Mouse (Mus musculus) CH12.LX (cell line): ENCODE results near the gene Zic5. TPM values are rescaled to one million over a fixed set of nuclear protein-coding genes. Genes with fewer than 3 reads are reported as not detected.

Source experiments
- DNase-seq: peaks from one replicate; pipeline ENCODE4 v3.0.0-alpha.2; 2013; ENCODE audit errors: extremely low read depth
- H3K27ac ChIP-seq: 2 replicates; pipeline ENCODE4 v1.5.1; 2012; ENCODE audit warnings: low read depth, mild to moderate bottlenecking, control low read depth, moderate library complexity; ENCODE audit not compliant: insufficient read depth
- H3K27me3 ChIP-seq: replicated peaks from 2 replicates; pipeline ENCODE3; 2012; ENCODE audit warnings: inconsistent platforms
- H3K36me3 ChIP-seq, 2 experiments: replicated peaks in 1 of 2; 2 replicates each; pipeline versions ENCODE3 to v1.6.1; 2012; ENCODE audit warnings: inconsistent platforms in 1 of 2, low read length in 1 of 2, mild to moderate bottlenecking in 1 of 2, mixed read lengths in 1 of 2, moderate library complexity in 1 of 2; ENCODE audit not compliant: control insufficient read depth in 1 of 2, insufficient read depth in 1 of 2
- H3K4me1 ChIP-seq, 2 experiments: 2 replicates each; pipeline ENCODE4 v1.6.1; 2012; ENCODE audit warnings: inconsistent platforms in 1 of 2, moderate library complexity in 1 of 2; ENCODE audit not compliant: insufficient read depth in 2 of 2, control insufficient read depth in 1 of 2
- H3K4me2 ChIP-seq: 2 replicates; pipeline ENCODE4 v1.6.1; 2012; ENCODE audit warnings: low read depth, mild to moderate bottlenecking, control low read depth; ENCODE audit not compliant: poor library complexity, insufficient read depth, severe bottlenecking
- H3K4me3 ChIP-seq, 3 experiments: fragments of 150-350 bp in 1 of 3; sonication (generic) in 1 of 3; replicated peaks in 1 of 3; 2 replicates each; pipeline versions ENCODE3 to v1.5.1; 2011 to 2012; ENCODE audit warnings: low read depth in 2 of 3, low read length in 2 of 3, mild to moderate bottlenecking in 2 of 3, moderate library complexity in 2 of 3, control low read depth in 1 of 3, improper control_type of control experiment in 1 of 3, inconsistent platforms in 1 of 3, mixed read lengths in 1 of 3; ENCODE audit not compliant: poor library complexity in 1 of 3
- H3K79me2 ChIP-seq: replicated peaks from 2 replicates; pipeline ENCODE4 v1.6.1; 2012; ENCODE audit warnings: mild to moderate bottlenecking, moderate library complexity; ENCODE audit not compliant: control insufficient read depth, poor library complexity, insufficient read depth, severe bottlenecking; ENCODE audit errors: extremely low read depth
- H3K9ac ChIP-seq: 2 replicates; pipeline ENCODE4 v1.6.1; 2012; ENCODE audit warnings: low read depth, mild to moderate bottlenecking, control low read depth, moderate library complexity; ENCODE audit not compliant: insufficient read depth
- H3K9me3 ChIP-seq: replicated peaks from 2 replicates; pipeline ENCODE3; 2012; ENCODE audit warnings: low read length, inconsistent platforms, mixed read lengths
- BHLHE40 ChIP-seq: IDR thresholded peaks from 2 replicates; pipeline ENCODE4 v1.6.1; 2011; ENCODE audit warnings: mild to moderate bottlenecking, low read depth, low read length, improper control_type of control experiment
- CHD1 ChIP-seq: IDR thresholded peaks from 2 replicates; pipeline ENCODE4 v1.6.1; 2012; ENCODE audit warnings: low read depth, low read length, improper control_type of control experiment, inconsistent platforms
- CHD2 ChIP-seq: IDR thresholded peaks from 2 replicates; pipeline ENCODE4 v1.6.1; 2011; ENCODE audit warnings: low read length, improper control_type of control experiment
- CTCF ChIP-seq, 2 experiments: IDR thresholded peaks in 1 of 2; conservative IDR thresholded peaks in 1 of 2; 2 replicates each; pipeline ENCODE4 v1.5.1; 2011 to 2012; ENCODE audit warnings: low read depth in 2 of 2, low read length in 2 of 2, improper control_type of control experiment in 1 of 2, inconsistent platforms in 1 of 2, mild to moderate bottlenecking in 1 of 2, moderate library complexity in 1 of 2
- E2F4 ChIP-seq: IDR thresholded peaks from 2 replicates; pipeline ENCODE4 v1.6.1; 2011; ENCODE audit warnings: low read depth, low read length, improper control_type of control experiment; ENCODE audit not compliant: insufficient replicate concordance
- EP300 ChIP-seq: IDR thresholded peaks from 2 replicates; pipeline ENCODE4 v1.6.1; 2011; ENCODE audit warnings: low read length, improper control_type of control experiment
- ETS1 ChIP-seq: conservative IDR thresholded peaks from 2 replicates; pipeline ENCODE4 v1.6.1; 2012; ENCODE audit warnings: low read depth, mild to moderate bottlenecking, inconsistent platforms, low read length, improper control_type of control experiment, moderate library complexity
- HCFC1 ChIP-seq: IDR thresholded peaks from 2 replicates; pipeline ENCODE4 v1.6.1; 2012; ENCODE audit warnings: low read depth, mild to moderate bottlenecking, inconsistent platforms, low read length, improper control_type of control experiment
- IRF4 ChIP-seq: IDR thresholded peaks from 2 replicates; pipeline ENCODE4 v1.6.1; 2014; ENCODE audit warnings: low read depth, mild to moderate bottlenecking, inconsistent platforms, low read length, improper control_type of control experiment
- MAFK ChIP-seq: IDR thresholded peaks from 2 replicates; pipeline ENCODE4 v1.6.1; 2011; ENCODE audit warnings: low read length, improper control_type of control experiment; ENCODE audit not compliant: insufficient replicate concordance
- MAX ChIP-seq: IDR thresholded peaks from 2 replicates; pipeline ENCODE4 v1.6.1; 2011; ENCODE audit warnings: low read length, improper control_type of control experiment
- MAZ ChIP-seq: IDR thresholded peaks from 2 replicates; pipeline ENCODE4 v1.6.1; 2012; ENCODE audit warnings: low read depth, mild to moderate bottlenecking, inconsistent platforms, low read length, improper control_type of control experiment, moderate library complexity
- MXI1 ChIP-seq: IDR thresholded peaks from 2 replicates; pipeline ENCODE4 v1.6.1; 2011; ENCODE audit warnings: mild to moderate bottlenecking, low read depth, low read length, improper control_type of control experiment
- MYC ChIP-seq: IDR thresholded peaks from 2 replicates; pipeline ENCODE4 v1.6.1; 2011; ENCODE audit warnings: low read depth, mild to moderate bottlenecking, improper control_type of control experiment, low read length
- NELFE ChIP-seq: IDR thresholded peaks from 2 replicates; pipeline ENCODE4 v1.6.1; 2011; ENCODE audit warnings: low read depth, low read length, improper control_type of control experiment
- PAX5 ChIP-seq: IDR thresholded peaks from 2 replicates; pipeline ENCODE4 v1.6.1; 2012; ENCODE audit warnings: low read length, inconsistent platforms, mixed read lengths
- POLR2A ChIP-seq: IDR thresholded peaks from 2 replicates; pipeline ENCODE4 v1.6.1; 2011; ENCODE audit warnings: low read depth, mild to moderate bottlenecking, improper control_type of control experiment, low read length
- RAD21 ChIP-seq: IDR thresholded peaks from 2 replicates; pipeline ENCODE4 v1.6.1; 2011; ENCODE audit warnings: low read depth, mild to moderate bottlenecking, low read length, improper control_type of control experiment, moderate library complexity
- RCOR1 ChIP-seq: conservative IDR thresholded peaks from 2 replicates; pipeline ENCODE4 v1.6.1; 2012; ENCODE audit warnings: low read depth, mild to moderate bottlenecking, inconsistent platforms, low read length, improper control_type of control experiment
- USF2 ChIP-seq: conservative IDR thresholded peaks from 2 replicates; pipeline ENCODE4 v1.6.1; 2011; ENCODE audit warnings: low read depth, low read length, improper control_type of control experiment
- ZKSCAN1 ChIP-seq: IDR thresholded peaks from 2 replicates; pipeline ENCODE4 v1.6.1; 2012; ENCODE audit warnings: low read depth, inconsistent platforms, low read length, improper control_type of control experiment, borderline replicate concordance
- ZNF384 ChIP-seq: IDR thresholded peaks from 2 replicates; pipeline ENCODE4 v1.6.1; 2012; ENCODE audit warnings: low read depth, low read length, improper control_type of control experiment, inconsistent platforms
- dilution Hi-C: fragments of 300-500 bp; cut with MboI; formaldehyde crosslinking; loops from 2 replicates; pipeline ENCODE4 v1.14.3; 2020; ENCODE audit warnings: low sequenced_read_pairs; ENCODE audit not compliant: extremely low pct_unique_long_range_greater_than_20kb, extremely low pct_ligation_motif_present
- in situ Hi-C: fragments of 300-500 bp; cut with MboI; formaldehyde crosslinking; loops from 3 replicates; pipeline ENCODE4 v1.14.3; 2019; ENCODE audit warnings: low sequenced_read_pairs, low pct_ligation_motif_present, low pct_unique_long_range_greater_than_20kb, mixed read lengths
- polyA plus RNA-seq: library from polyadenylated mRNA; unstranded; fragments of >175 nt; gene quantifications from 2 replicates; pipeline ENCODE4 v1.2.1, GENCODE M21; 2012; ENCODE audit warnings: low read depth; ENCODE audit not compliant: insufficient read length
- total RNA-seq, 2 experiments: library from RNA; depleted of rRNA; stranded (reverse); fragments of 300-350 nt in 1 of 2; fragments of >200 nt in 1 of 2; gene quantifications; 2 replicates each; pipeline ENCODE4 v1.2.3; 2012 to 2014

The Zic5 gene
- total and polyA plus RNA-seq, 3 experiments, result 1.3 to 9.1 (median 1.5) TPM

DNA sequence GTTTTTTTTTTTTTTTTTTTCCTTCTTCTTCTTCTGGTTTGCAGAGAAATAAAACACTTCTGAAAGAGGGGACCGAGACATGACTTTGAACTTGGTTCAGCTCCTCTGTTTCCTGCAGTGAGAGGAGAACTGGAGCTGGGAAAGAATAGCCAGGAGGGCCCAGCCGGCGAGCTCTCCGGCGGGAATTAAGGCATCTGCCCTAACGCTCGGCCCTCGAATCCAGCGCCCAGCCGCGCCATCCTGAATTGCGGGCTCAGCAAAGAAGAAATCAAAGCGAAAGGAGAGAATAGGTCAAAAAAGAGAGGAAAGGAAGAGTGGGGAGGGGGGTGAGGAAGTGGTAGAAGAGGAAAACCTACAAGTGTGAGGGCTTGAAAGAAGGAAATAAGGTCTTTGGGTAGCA is 6.7 kb upstream of the Zic5 start:
- H3K27me3 ChIP-seq, result no peaks in the 10 kb centered on the region
- in situ Hi-C loops, result no loop called here

DNA sequence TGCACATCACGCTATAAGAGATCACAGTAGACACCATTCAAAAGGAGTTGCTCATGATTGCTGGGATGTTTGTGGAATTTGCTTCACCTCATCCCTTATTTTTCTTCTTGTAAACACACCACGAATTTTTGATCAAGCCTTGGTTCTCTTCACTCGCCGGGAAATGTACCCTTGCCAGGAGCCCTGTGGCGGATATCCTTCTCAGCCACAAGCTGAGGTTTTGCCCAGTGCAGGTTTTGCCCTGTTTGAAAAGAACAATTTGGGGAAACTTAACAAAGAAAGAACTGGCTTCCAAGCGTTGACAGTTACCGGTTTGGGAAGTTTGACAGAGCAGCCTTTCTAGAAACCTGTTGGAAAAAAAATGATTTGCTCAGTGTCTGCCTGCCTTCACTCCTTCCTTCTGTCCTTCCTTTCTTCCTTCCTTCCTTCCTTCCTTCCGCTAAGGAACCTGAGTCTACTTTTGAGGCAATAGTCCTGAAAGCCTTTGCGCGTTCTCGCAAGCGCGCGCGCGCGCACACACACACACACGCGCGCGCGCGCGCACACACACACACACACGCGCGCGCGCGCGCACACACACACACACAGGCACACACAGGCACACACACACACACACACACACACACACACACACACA is 6.1 kb upstream of the Zic5 start:
- no peak for DNase-seq
- in situ Hi-C loops, result no loop called here
- H3K27me3 ChIP-seq, result no peaks in the 10 kb centered on the region

More for the DNA sequence above, 6.7 kb upstream of the Zic5 start:
- Histone ChIP-seq H3K36me3 (no peaks in the 10 kb centered on the region), H3K9ac (no peak overlapping the region), H3K4me2 (no peak overlapping the region), H3K27ac (no peak overlapping the region), H3K4me3 (no peak overlapping the region), H3K79me2 (no peaks in the 10 kb centered on the region), H3K4me1 (no peaks in the 10 kb centered on the region), H3K9me3 (peaks cover 26% of the 10 kb centered on the region)
- DNase-seq, result no peak
- TF ChIP-seq ZNF384 (no peak), MAX (no peak), RAD21 (no peak), EP300 (no peak), PAX5 (no peak), MAZ (no peak), MYC (no peak), CHD2 (no peak), MXI1 (no peak), NELFE (no peak), RCOR1 (no peak), MAFK (no peak), HCFC1 (no peak), POLR2A (no peak), CTCF (conservative IDR thresholded peaks at IDR 0.05 in 1 of 2, IDR thresholded peaks at IDR 0.05 in 1 of 2; ENCODE audit: low read depth in 2 of 2, low read length in 2 of 2) (no peak)
- dilution Hi-C loops, result no loop called here

More for the DNA sequence above, 6.1 kb upstream of the Zic5 start:
- Histone ChIP-seq H3K27ac (no peak overlapping the region), H3K4me2 (no peak overlapping the region), H3K4me3 (no peak overlapping the region), H3K9me3 (peaks cover 24% of the 10 kb centered on the region), H3K4me1 (no peaks in the 10 kb centered on the region), H3K9ac (no peak overlapping the region)
- dilution Hi-C loops, result no loop called here
- no peak for TF ChIP-seq ETS1
- no peak for TF ChIP-seq MAZ
- TF ChIP-seq MAX, result no peak
- TF ChIP-seq CHD1, result no peak
- no peak for TF ChIP-seq POLR2A
- TF ChIP-seq E2F4, result no peak
- no peak for TF ChIP-seq USF2
- no peak for TF ChIP-seq IRF4
- no peak for TF ChIP-seq ZKSCAN1
- TF ChIP-seq BHLHE40, result no peak
- no peak for TF ChIP-seq EP300
- no peak for TF ChIP-seq ZNF384
- TF ChIP-seq, all 38 proteins: peak for 0
- Histone ChIP-seq H3K79me2 (no peaks in the 10 kb centered on the region), H3K36me3 (no peaks in the 10 kb centered on the region)
